Comparison of ENCODE assay signal across 29 mouse cellular contexts in the genomic region with DNA sequence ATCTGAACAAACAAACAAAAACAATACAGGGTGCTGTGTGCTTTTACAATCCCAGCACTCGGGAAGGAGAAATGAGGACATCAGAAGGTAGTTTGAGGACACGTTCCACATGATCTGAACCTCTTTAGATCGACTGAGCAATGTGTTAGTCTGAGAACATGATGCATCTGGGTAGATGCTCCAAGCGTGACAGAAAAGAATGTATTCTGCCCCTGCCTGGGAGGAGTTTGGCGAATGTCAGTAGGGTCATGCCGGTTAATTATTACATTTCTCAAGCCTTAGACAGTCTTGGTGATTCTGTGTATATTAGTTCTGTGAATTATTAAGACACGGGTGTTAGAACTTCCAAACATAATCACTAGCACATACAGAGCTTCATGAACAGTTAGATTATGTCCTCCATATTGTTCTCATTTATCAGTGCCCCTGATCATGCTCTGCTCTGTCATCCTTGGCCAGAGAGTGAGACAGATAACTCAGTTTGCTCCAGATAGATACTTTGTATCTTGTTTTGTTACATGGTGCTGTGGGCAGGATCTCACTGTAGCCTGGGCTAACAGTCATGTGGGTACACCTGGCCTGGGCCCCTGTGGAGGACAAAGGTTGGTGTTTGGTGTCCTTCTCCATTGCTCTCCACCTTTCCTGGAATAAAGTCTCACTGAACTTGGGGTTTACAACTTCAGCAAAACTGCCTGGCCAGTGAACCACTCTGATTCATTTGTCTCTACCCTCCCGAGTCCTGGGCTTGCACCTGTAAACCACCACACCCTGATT.
DNase-seq lines count a peak whose midpoint lies in the region; ATAC-seq and TF ChIP-seq lines count a peak whose summit lies in the region.
"Had no signal": no experiment of that assay in that cellular context is flagged by ENCODE, and none has a peak within 500 bp of the region (broad histone marks: within the 10 kb centered on the region; RNA-seq: fewer than 3 reads in every experiment).

No protein-coding gene starts in this region.

- H3K9ac ChIP-seq in intestine, postnatal 0 days (ENCODE audit: low read depth, low read length), result no peak overlapping the region
- no peak overlapping the region for H3K9ac ChIP-seq in kidney, embryonic 14.5 days (ENCODE audit: low read depth, low read length)
- H3K9ac ChIP-seq: forebrain, postnatal 0 days; heart, embryonic 15.5 days; hindbrain, embryonic 15.5 days; limb, embryonic 15.5 days; neural tube, embryonic 13.5 days had no signal

- WGBS in intestine, postnatal 0 days, result 48% methylated on average over 8 of the region's 8 CpGs
- 76% methylated on average over 8 of the region's 8 CpGs for WGBS in kidney, embryonic 14.5 days
- WGBS in embryonic facial prominence, embryonic 10.5 days, result 89% methylated on average over 8 of the region's 8 CpGs

- TF ChIP-seq CTCF in layer of hippocampus, adult 2 months (conservative IDR thresholded peaks at IDR 0.05), result no peak
- TF ChIP-seq CTCF in intestine, postnatal 0 days (IDR thresholded peaks at IDR 0.05; ENCODE audit: low read depth), result no peak

- H3K27me3 ChIP-seq in intestine, postnatal 0 days (replicated peaks; ENCODE audit: control insufficient read depth, insufficient read depth, low read length), result no peaks in the 10 kb centered on the region
- H3K27me3 ChIP-seq in kidney, embryonic 14.5 days (ENCODE audit: control insufficient read depth, insufficient read depth, low read length), result no peaks in the 10 kb centered on the region
- H3K27me3 ChIP-seq in embryonic facial prominence, embryonic 10.5 days (replicated peaks; ENCODE audit: low read depth, poor library complexity, severe bottlenecking), result no peaks in the 10 kb centered on the region
- H3K27me3 ChIP-seq: CH12.LX; heart, embryonic 15.5 days; hindbrain, embryonic 15.5 days; limb, embryonic 15.5 days; neural tube, embryonic 13.5 days; Patski had no signal

- peak overlapping the region; percentile 25 for H3K4me2 ChIP-seq in intestine, postnatal 0 days (replicated peaks; ENCODE audit: low read depth)
- no peak overlapping the region for H3K4me2 ChIP-seq in kidney, embryonic 14.5 days (replicated peaks; ENCODE audit: low read depth, low read length)
- H3K4me2 ChIP-seq: heart, embryonic 15.5 days; hindbrain, embryonic 15.5 days; limb, embryonic 15.5 days; neural tube, embryonic 13.5 days had no signal

- ATAC-seq in intestine, postnatal 0 days, result peak; percentile 96
- peak; percentile 43; the same call in 1 of the 2 replicates for ATAC-seq in kidney, embryonic 14.5 days (ENCODE audit: low FRiP score, low TSS enrichment)
- ATAC-seq: forebrain, postnatal 0 days; midbrain, embryonic 16.5 days; Patski had no signal

- no peak for DNase-seq in layer of hippocampus, adult 2 months (ENCODE audit: low spot score in 2 of 2)
- DNase-seq in layer of hippocampus, postnatal 14 days (ENCODE audit: low spot score in 2 of 2), result no peak
- peak; percentile 47 to 75 for DNase-seq in kidney, postnatal 25 days
- no peak for DNase-seq in urinary bladder, postnatal 36 days (ENCODE audit: low spot score in 2 of 2)
- no peak for DNase-seq in embryonic facial prominence, embryonic 10.5 days (ENCODE audit: low spot score)
- DNase-seq in cerebellum, adult 11-12 months, result no peak
- DNase-seq: adrenal gland, postnatal 10 days; cerebellum, adult 9-10 months; forebrain, postnatal 0 days; gastrocnemius, postnatal 36 days; layer of hippocampus, adult 9-11 months; left cerebral cortex, postnatal 4 days; lung, adult 18-20 months; lung, postnatal 10 days; thymus, adult 18-20 months; thymus, postnatal 36 days had no signal

- no peaks in the 10 kb centered on the region for H3K9me3 ChIP-seq in intestine, postnatal 0 days (ENCODE audit: control insufficient read depth)
- no peaks in the 10 kb centered on the region for H3K9me3 ChIP-seq in kidney, embryonic 14.5 days (ENCODE audit: control insufficient read depth, low read length)
- H3K9me3 ChIP-seq in embryonic facial prominence, embryonic 10.5 days, result no peaks in the 10 kb centered on the region
- H3K9me3 ChIP-seq: forebrain, embryonic 10.5 days; heart, embryonic 15.5 days; hindbrain, embryonic 15.5 days; limb, embryonic 15.5 days; midbrain, embryonic 10.5 days; neural tube, embryonic 13.5 days had no signal

- H3K27ac ChIP-seq in layer of hippocampus, adult 2 months, result 0 out of 2 replicates have a peak overlapping the region, but pooled peaks have one; percentile 10
- H3K27ac ChIP-seq in intestine, postnatal 0 days (ENCODE audit: low read depth, low read length), result no peak overlapping the region
- no peak overlapping the region for H3K27ac ChIP-seq in kidney, embryonic 14.5 days (ENCODE audit: low read depth, low read length)
- no peak overlapping the region for H3K27ac ChIP-seq in embryonic facial prominence, embryonic 10.5 days (replicated peaks)
- H3K27ac ChIP-seq: forebrain, embryonic 10.5 days; heart, embryonic 15.5 days; hindbrain, embryonic 15.5 days; limb, embryonic 15.5 days; midbrain, embryonic 10.5 days; neural tube, embryonic 13.5 days had no signal

- no peaks in the 10 kb centered on the region; the same call in 1 of the 2 replicates for H3K4me1 ChIP-seq in intestine, postnatal 0 days (replicated peaks; ENCODE audit: control insufficient read depth, insufficient read depth, low read length)
- H3K4me1 ChIP-seq in kidney, embryonic 14.5 days (ENCODE audit: control insufficient read depth, insufficient read depth, low read length), result no peaks in the 10 kb centered on the region
- no peaks in the 10 kb centered on the region for H3K4me1 ChIP-seq in embryonic facial prominence, embryonic 10.5 days
- H3K4me1 ChIP-seq: forebrain, embryonic 10.5 days; heart, embryonic 15.5 days; hindbrain, embryonic 15.5 days; limb, embryonic 15.5 days; midbrain, embryonic 10.5 days; neural tube, embryonic 13.5 days had no signal

- H3K4me3 ChIP-seq in layer of hippocampus, adult 2 months, result no peak overlapping the region
- no peak overlapping the region for H3K4me3 ChIP-seq in intestine, postnatal 0 days (ENCODE audit: low read depth, low read length)
- no peak overlapping the region for H3K4me3 ChIP-seq in kidney, embryonic 14.5 days (ENCODE audit: low read length)
- H3K4me3 ChIP-seq in embryonic facial prominence, embryonic 10.5 days, result no peak overlapping the region
- H3K4me3 ChIP-seq: forebrain, embryonic 10.5 days; heart, embryonic 15.5 days; hindbrain, embryonic 15.5 days; limb, embryonic 15.5 days; midbrain, embryonic 10.5 days; myocyte; neural tube, embryonic 13.5 days had no signal

- H3K36me3 ChIP-seq in intestine, postnatal 0 days (ENCODE audit: control insufficient read depth, insufficient read depth), result no peaks in the 10 kb centered on the region
- H3K36me3 ChIP-seq in kidney, embryonic 14.5 days (ENCODE audit: control insufficient read depth, insufficient read depth, low read length), result no peaks in the 10 kb centered on the region
- H3K36me3 ChIP-seq in embryonic facial prominence, embryonic 10.5 days (replicated peaks), result no peaks in the 10 kb centered on the region
- H3K36me3 ChIP-seq: forebrain, embryonic 10.5 days; G1E; heart, embryonic 15.5 days; hindbrain, embryonic 15.5 days; limb, embryonic 15.5 days; midbrain, embryonic 10.5 days; neural tube, embryonic 13.5 days had no signal

Comparison
In these comparisons a context has a peak if more than half of its experiments do, and no peak if none do; other contexts are left out.
1. DNase-seq: peak in kidney, postnatal 25 days (2 of 2); none in layer of hippocampus, adult 2 months (0 of 2), layer of hippocampus, postnatal 14 days (0 of 2), urinary bladder, postnatal 36 days (0 of 2), embryonic facial prominence, embryonic 10.5 days (single experiment) and cerebellum, adult 11-12 months (single experiment).